Mouse (Mus musculus) heart, embryonic 15.5 days (tissue): ENCODE data around the gene Atg7. TPM values are rescaled to one million over a fixed set of nuclear protein-coding genes. Genes with fewer than 3 reads are reported as not detected.

Experiments used
- ATAC-seq: fragments of 200-750 bp; cut with Nextera tagmentation; replicated peaks from 2 replicates; pipeline ENCODE4 v1.8.0; 2017; ENCODE audit warnings: low read depth, moderate TSS enrichment; ENCODE audit not compliant: insufficient number of reproducible peaks, insufficient read depth, low FRiP score
- H3K27ac ChIP-seq: fragments of 300-500 bp; sonication (generic); 2 replicates; pipeline ENCODE4 v1.5.1; 2015; ENCODE audit warnings: mild to moderate bottlenecking, inconsistent platforms
- H3K27me3 ChIP-seq: fragments of 300-500 bp; sonication (generic); 2 replicates; pipeline ENCODE4 v1.6.1; 2015; ENCODE audit warnings: inconsistent platforms
- H3K36me3 ChIP-seq: fragments of 300-500 bp; sonication (generic); 2 replicates; pipeline ENCODE4 v1.6.1; 2015; ENCODE audit warnings: mild to moderate bottlenecking, inconsistent platforms
- H3K4me1 ChIP-seq: fragments of 300-500 bp; sonication (generic); replicated peaks from 2 replicates; pipeline ENCODE4 v1.6.1; 2015; ENCODE audit warnings: inconsistent platforms
- H3K4me2 ChIP-seq: fragments of 300-500 bp; sonication (generic); 2 replicates; pipeline ENCODE4 v1.6.1; 2015; ENCODE audit warnings: inconsistent platforms, mild to moderate bottlenecking, moderate library complexity
- H3K4me3 ChIP-seq: fragments of 300-500 bp; sonication (generic); 2 replicates; pipeline ENCODE4 v1.5.1; 2015; ENCODE audit warnings: mild to moderate bottlenecking, inconsistent platforms
- H3K9ac ChIP-seq: fragments of 300-500 bp; sonication (generic); 2 replicates; pipeline ENCODE4 v1.6.1; 2015; ENCODE audit warnings: mild to moderate bottlenecking, inconsistent platforms
- H3K9me3 ChIP-seq: fragments of 300-500 bp; sonication (generic); replicated peaks from 2 replicates; pipeline ENCODE4 v1.6.1; 2016; ENCODE audit warnings: inconsistent platforms
- WGBS: fragments of 180-500 bp; shearing (Covaris S2); methylation state at CpG from one replicate; pipeline ENCODE4 v1.1.7; 2015; ENCODE audit warnings: mixed read lengths; 5-methylcytosine and 5-hydroxymethylcytosine counted together
- polyA plus RNA-seq: library from polyadenylated mRNA; unstranded; fragments of >200 nt; fragmentation: Nextera tagmentation; extraction: Ambion mirVana; gene quantifications from 2 replicates; pipeline ENCODE4 v1.2.1, GENCODE M21; 2015

Gene Atg7
- polyA plus RNA-seq, 1 experiment from 2014 or later: 15.1 TPM

DNA sequence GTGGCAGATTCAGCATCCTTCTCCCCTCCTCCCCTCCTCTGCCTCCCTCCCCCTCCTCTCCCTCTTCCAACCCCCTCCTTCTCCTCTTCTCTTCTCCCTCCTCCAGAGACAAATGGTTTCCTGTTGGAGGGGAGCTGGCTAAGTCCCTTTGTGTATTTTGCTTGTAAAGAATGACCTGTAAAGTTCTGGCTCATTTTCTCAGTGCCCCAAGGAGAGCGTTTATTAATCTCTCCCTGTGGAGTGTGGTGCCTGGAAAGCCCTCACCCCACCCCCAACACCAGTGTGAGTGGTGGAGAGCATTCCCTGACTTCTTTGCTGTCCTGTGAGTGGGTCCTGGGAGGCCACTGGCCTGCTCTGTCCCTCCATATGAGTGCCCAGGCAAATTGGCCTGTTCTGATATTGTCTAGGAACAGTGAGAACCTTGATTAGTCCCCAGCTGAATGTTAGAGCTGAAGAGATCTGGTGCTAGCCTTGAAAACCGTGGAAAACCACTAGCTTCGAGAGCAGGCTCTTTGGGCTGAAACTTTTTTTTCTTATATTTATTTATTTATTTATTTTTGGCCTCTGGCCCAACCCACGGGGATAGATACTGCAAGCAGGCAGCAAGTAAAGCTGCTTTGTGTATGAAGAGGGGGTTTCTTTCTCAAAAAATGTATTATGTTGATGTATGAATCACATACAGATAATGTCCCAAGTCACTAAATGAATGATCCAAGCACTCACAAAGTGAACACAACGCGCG is 72.6 kb downstream of the Atg7 start:
- Histone ChIP-seq H3K4me3 (no peak overlapping the region), H3K9me3 (no peaks in the 10 kb centered on the region), H3K4me1 (peaks cover 48% of the 10 kb centered on the region), H3K27ac (peak overlapping the region; percentile 62), H3K36me3 (no peaks in the 10 kb centered on the region), H3K4me2 (no peak overlapping the region), H3K27me3 (no peaks in the 10 kb centered on the region), H3K9ac (no peak overlapping the region)
- no peak for ATAC-seq
- 57% methylated on average over 7 of the region's 7 CpGs for WGBS

DNA sequence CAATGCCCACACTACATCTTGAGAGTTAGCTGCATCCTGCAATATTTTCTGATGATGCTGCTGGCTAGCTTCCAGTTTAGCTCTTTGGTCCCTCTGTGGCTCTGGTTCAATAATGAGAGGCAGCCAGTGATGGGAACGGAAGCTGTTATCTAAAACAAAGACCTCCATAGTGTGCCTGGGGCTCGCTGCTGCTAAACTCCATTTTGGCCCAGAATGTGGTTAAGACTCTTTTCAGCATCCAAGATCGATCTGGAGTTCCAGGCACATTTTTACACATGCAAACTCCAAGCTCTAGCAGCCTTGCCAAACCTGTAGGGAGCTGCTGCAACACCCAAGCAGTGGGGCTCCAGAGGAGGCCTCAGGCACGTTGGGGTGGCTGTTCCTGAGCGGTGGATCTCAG is 76.2 kb downstream of the Atg7 start:
- no peaks in the 10 kb centered on the region for H3K36me3 ChIP-seq
- no peaks in the 10 kb centered on the region for H3K9me3 ChIP-seq
- 40% methylated on average over 5 of the region's 5 CpGs for WGBS
- no peak overlapping the region for H3K4me2 ChIP-seq
- H3K27ac ChIP-seq: 0 out of 2 replicates have a peak overlapping the region, but pooled peaks have one; percentile 10
- no peak overlapping the region for H3K9ac ChIP-seq
- H3K4me3 ChIP-seq: no peak overlapping the region
- ATAC-seq: no peak
- no peaks in the 10 kb centered on the region for H3K27me3 ChIP-seq
- peaks cover 35% of the 10 kb centered on the region for H3K4me1 ChIP-seq

DNA sequence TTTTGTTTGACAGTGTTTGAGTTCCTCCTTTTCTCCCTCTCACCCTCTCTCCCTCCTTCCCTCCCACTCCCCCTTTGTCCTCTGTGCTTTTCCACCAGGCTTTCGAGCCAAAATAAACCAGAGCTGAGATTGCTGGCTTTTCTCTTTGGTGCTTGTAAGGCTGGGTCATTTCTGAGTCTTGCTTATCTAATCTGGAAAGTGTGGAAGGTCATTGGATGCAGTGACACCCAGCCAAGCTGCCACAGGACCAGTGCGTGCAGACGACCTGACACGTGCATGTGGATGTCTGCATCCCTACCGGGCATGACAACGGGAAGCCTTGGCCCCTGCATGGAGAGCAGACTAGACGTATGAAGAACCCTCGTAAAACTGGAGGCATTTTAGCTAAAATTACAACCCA is 76.8 kb downstream of the Atg7 start:
- H3K9ac ChIP-seq: no peak overlapping the region
- peak; percentile 40; the same call in 1 of the 2 replicates for ATAC-seq
- H3K27ac ChIP-seq: 0 out of 2 replicates have a peak overlapping the region, but pooled peaks have one; percentile 10

DNA sequence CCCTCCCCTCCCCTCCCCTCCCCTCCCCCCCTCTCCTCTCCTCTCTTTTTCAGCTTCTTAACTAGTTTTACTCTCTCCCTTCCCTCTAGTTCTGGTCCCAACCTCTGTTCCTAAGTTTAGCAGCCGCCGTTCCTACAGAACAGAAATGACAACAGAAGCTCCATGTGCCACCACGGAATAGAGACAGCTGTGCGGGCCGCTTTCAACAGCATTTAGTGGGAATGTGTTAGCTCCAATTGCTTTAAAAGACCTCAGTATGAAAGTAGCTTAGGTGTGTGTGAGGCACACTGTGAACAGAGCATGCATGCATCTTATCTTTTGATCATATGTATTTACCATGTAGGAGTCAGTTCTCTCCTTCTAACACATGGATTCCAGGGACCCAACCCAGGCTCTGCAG is 79.1 kb downstream of the Atg7 start:
- no peaks in the 10 kb centered on the region for H3K9me3 ChIP-seq
- no peaks in the 10 kb centered on the region for H3K27me3 ChIP-seq
- WGBS: 87% methylated on average over 5 of the region's 5 CpGs
- peaks cover 38% of the 10 kb centered on the region for H3K4me1 ChIP-seq
- no peak overlapping the region for H3K9ac ChIP-seq
- H3K4me2 ChIP-seq: no peak overlapping the region
- H3K36me3 ChIP-seq: no peaks in the 10 kb centered on the region
- no peak overlapping the region for H3K27ac ChIP-seq
- no peak overlapping the region for H3K4me3 ChIP-seq
- no peak for ATAC-seq

More for the DNA sequence above, 76.8 kb downstream of the Atg7 start:
- peaks cover 35% of the 10 kb centered on the region for H3K4me1 ChIP-seq
- H3K36me3 ChIP-seq: no peaks in the 10 kb centered on the region
- H3K27me3 ChIP-seq: no peaks in the 10 kb centered on the region
- no peaks in the 10 kb centered on the region for H3K9me3 ChIP-seq
- H3K4me3 ChIP-seq: no peak overlapping the region
- H3K4me2 ChIP-seq: no peak overlapping the region
- 30% methylated on average over 8 of the region's 8 CpGs for WGBS

DNA sequence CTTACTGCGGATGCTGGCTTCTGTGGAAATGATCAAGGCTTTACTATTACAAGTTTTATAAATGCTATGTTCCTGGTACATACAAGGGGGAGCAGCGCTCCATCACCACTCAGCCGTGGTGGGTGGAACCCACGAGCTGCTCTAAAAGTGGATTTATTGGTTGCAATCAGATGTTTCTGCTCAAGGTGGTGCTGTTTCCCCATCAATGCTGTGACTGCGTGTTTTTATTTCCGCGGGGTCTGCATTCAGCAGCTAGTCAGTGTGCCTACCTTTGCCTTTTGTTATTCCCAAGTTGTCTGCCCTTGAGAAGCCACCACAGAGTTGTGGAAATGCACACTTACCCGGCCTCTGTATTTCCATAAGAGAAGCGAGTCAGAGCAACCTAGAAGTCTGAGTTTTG is 81.0 kb downstream of the Atg7 start:
- ATAC-seq: no peak
- H3K4me1 ChIP-seq: peaks cover 35% of the 10 kb centered on the region
- no peak overlapping the region for H3K4me3 ChIP-seq
- no peaks in the 10 kb centered on the region for H3K9me3 ChIP-seq
- no peaks in the 10 kb centered on the region for H3K27me3 ChIP-seq
- no peak overlapping the region for H3K27ac ChIP-seq
- H3K4me2 ChIP-seq: no peak overlapping the region
- WGBS: 22% methylated on average over 9 of the region's 9 CpGs
- no peak overlapping the region for H3K9ac ChIP-seq
- no peaks in the 10 kb centered on the region for H3K36me3 ChIP-seq

DNA sequence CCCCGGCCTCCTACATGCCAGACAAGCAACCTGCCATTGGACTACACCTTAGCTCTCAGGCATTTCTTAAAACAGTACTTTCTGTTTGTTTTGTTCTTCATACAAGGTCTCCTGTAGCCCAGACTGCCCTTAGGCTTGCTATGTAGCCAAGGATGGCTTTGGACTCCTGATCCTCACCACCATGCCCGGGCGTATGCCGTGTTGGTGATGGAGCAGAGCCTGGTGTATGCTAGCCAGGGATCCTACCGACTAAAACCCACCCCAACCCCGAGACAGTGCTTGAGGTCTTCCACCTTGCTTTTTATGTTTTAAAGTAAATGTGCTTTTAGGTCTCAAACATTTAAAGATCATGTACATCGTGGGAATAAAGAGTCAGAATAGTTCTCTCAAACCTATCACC is 81.5 kb downstream of the Atg7 start:
- Histone ChIP-seq H3K4me1 (peaks cover 30% of the 10 kb centered on the region), H3K9ac (no peak overlapping the region), H3K27me3 (no peaks in the 10 kb centered on the region), H3K27ac (peak overlapping the region; percentile 78; the same call in 1 of the 2 replicates), H3K36me3 (no peaks in the 10 kb centered on the region), H3K9me3 (no peaks in the 10 kb centered on the region), H3K4me3 (no peak overlapping the region), H3K4me2 (no peak overlapping the region)
- ATAC-seq: no peak
- 74% methylated on average over 7 of the region's 7 CpGs for WGBS

DNA sequence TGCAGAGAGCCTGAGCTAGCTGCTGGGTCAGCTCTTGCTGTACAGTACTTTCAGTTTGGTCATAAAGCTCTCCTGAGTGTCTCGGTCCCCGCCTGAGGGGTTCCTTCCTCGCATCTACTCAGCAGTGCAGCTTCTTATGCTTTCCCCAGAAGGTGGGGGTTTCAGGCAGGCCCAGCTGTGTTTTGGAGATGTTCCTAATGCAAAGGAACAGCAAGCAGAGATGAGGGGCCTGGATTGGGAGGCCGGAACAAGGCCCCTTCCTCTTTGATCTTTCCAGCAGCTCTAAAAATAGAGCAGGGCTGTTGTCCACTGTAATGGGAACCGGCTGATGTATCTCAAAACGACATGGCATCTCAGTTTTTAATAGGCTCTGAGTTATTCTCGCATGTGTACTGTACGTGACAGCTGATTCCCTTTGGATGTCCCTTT is 82.3 kb downstream of the Atg7 start:
- Histone ChIP-seq H3K4me1 (peaks cover 22% of the 10 kb centered on the region), H3K9me3 (no peaks in the 10 kb centered on the region), H3K36me3 (no peaks in the 10 kb centered on the region), H3K9ac (0 out of 2 replicates have a peak overlapping the region, but pooled peaks have one; percentile 11), H3K27me3 (no peaks in the 10 kb centered on the region), H3K4me2 (peak overlapping the region; percentile 43), H3K4me3 (no peak overlapping the region), H3K27ac (peak overlapping the region; percentile 78)
- peak; percentile 76 for ATAC-seq
- 25% methylated on average over 8 of the region's 8 CpGs for WGBS

DNA sequence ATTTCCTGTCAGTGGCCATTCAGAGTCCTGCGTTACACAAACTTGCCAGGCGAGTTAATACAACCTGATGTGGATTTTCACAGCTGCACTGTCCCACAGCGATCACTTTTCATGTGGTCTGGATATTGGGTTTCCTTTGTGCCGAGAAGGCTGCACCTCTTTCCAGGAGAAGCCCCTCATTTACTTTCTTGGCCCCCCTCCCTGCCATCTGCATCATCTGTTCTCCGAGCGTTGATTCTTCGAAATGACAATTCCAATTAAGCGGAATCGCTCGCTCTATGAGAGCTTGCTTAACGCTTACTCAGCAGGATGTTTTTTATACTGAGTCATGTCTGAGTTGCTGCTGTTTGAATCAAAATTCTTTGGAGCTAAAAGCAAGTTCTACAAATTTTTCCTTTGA is 83.8 kb downstream of the Atg7 start:
- no peak overlapping the region for H3K27ac ChIP-seq
- WGBS: 77% methylated on average over 11 of the region's 11 CpGs

DNA sequence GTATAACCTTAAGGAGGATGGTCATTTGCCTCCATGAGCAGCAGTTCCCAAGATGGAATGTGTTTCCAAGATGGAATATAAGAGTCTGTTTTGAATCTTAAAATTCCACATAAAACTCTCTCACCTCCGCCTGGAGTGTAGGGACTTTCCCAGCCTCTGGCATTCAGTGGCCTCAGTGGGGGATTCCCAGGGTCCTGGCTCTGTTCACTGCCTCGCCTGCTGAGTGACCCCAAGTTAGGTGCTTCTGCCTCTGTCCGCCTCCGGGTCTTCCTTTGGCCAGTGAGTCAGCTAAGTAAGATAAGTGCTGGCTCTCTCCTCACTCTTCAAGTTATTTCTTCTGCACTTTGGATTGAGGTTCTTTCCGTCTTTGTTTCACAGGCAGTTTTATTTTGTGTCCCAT is 90.3 kb downstream of the Atg7 start:
- no peaks in the 10 kb centered on the region for H3K36me3 ChIP-seq
- H3K4me1 ChIP-seq: peaks cover 8% of the 10 kb centered on the region
- H3K27ac ChIP-seq: no peak overlapping the region
- H3K9me3 ChIP-seq: no peaks in the 10 kb centered on the region
- no peak for ATAC-seq
- H3K27me3 ChIP-seq: 0 out of 2 replicates have a peak, but pooled peaks cover 6% of the 10 kb centered on the region
- WGBS: 55% methylated on average over 5 of the region's 5 CpGs
- H3K4me3 ChIP-seq: no peak overlapping the region
- H3K4me2 ChIP-seq: no peak overlapping the region
- H3K9ac ChIP-seq: no peak overlapping the region

More for the DNA sequence above, 83.8 kb downstream of the Atg7 start:
- Histone ChIP-seq H3K4me1 (peaks cover 21% of the 10 kb centered on the region), H3K4me3 (no peak overlapping the region), H3K36me3 (no peaks in the 10 kb centered on the region), H3K4me2 (no peak overlapping the region), H3K9me3 (no peaks in the 10 kb centered on the region), H3K27me3 (no peaks in the 10 kb centered on the region), H3K9ac (no peak overlapping the region)
- ATAC-seq: no peak

DNA sequence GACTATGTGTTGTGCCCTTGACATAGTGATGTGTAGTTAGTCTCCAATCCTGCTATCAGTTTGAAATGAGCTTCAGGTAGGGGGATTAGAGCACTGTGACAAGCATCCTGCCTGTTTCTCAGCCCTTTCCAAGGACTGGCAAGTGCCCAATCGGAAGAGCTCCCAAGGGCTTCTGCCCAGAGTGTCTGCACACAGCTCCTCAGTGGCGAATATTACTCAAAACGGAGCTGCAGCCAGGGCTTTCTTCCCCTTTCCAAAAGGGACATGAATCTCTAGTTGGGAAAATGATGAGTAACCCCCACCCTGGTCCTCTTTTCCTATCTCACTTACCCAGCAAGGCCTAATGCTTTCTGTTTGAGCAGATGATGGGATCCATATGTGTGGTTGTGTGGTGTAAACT is 90.8 kb downstream of the Atg7 start:
- H3K4me3 ChIP-seq: no peak overlapping the region
- H3K4me2 ChIP-seq: no peak overlapping the region
- WGBS: 61% methylated on average over 3 of the region's 3 CpGs
- 0 out of 2 replicates have a peak, but pooled peaks cover 6% of the 10 kb centered on the region for H3K27me3 ChIP-seq
- ATAC-seq: no peak
- H3K4me1 ChIP-seq: peaks cover 13% of the 10 kb centered on the region
- no peaks in the 10 kb centered on the region for H3K9me3 ChIP-seq
- no peak overlapping the region for H3K27ac ChIP-seq
- H3K9ac ChIP-seq: no peak overlapping the region
- H3K36me3 ChIP-seq: no peaks in the 10 kb centered on the region

DNA sequence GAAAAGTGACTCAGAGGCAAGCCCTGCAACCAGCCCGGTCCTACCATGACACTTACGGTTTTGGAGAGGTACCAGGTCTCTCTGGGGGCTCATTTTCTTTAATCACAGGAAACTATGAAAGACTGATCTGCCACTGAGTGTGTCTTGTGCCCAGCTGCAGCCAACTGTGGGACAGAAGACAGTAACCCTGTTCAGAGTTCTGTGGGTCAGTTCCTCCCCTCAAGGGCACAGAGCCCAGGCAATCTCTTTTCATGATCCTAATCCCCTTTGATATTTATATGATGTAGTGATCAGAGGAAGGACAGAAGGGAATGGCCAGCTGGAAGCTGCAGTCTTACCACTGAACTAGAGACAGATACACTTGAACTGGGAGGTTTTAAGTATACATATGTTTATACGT is 92.2 kb downstream of the Atg7 start:
- H3K4me2 ChIP-seq: no peak overlapping the region
- no peaks in the 10 kb centered on the region for H3K9me3 ChIP-seq
- H3K4me1 ChIP-seq: peaks cover 13% of the 10 kb centered on the region
- no peak overlapping the region for H3K27ac ChIP-seq
- no peak overlapping the region for H3K9ac ChIP-seq
- H3K4me3 ChIP-seq: no peak overlapping the region
- H3K27me3 ChIP-seq: 0 out of 2 replicates have a peak, but pooled peaks cover 6% of the 10 kb centered on the region
- no peaks in the 10 kb centered on the region for H3K36me3 ChIP-seq
- no peak for ATAC-seq
- WGBS: 83% methylated on average over 3 of the region's 3 CpGs

DNA sequence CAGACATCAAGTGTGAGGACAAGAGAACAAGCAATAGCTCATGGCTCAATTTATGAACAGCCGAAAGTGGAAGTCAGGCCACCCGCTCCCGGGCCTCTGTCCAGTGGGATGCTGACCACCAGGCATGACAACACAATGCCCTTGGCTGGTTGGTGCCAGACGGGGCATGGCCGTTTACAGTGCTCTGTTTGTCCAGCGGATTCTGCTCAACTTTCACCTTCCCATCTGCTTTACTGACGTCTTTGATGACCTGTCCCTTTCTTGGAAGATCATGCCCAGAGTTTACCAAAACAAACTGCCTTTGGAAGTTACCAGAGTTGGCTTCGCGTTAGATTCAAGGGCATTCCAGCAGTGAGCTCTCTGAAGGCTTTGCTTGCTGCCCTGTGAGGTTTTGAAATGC is 93.5 kb downstream of the Atg7 start:
- 91% methylated on average over 9 of the region's 9 CpGs for WGBS
- Histone ChIP-seq H3K4me1 (peaks cover 13% of the 10 kb centered on the region), H3K27ac (no peak overlapping the region), H3K36me3 (no peaks in the 10 kb centered on the region), H3K27me3 (0 out of 2 replicates have a peak, but pooled peaks cover 6% of the 10 kb centered on the region), H3K9ac (no peak overlapping the region), H3K4me2 (no peak overlapping the region), H3K4me3 (no peak overlapping the region), H3K9me3 (no peaks in the 10 kb centered on the region)
- ATAC-seq: no peak
